Mouse (Mus musculus): ENCODE data around the gene Vgll2. TPM values are rescaled to one million over a fixed set of nuclear protein-coding genes. Genes with fewer than 3 reads are reported as not detected.

Vgll2 gene
- polyA plus RNA-seq (2014; fragmentation: Nextera tagmentation; extraction: Ambion mirVana), result 1.2 and 3.4 TPM in 2 replicates

DNA sequence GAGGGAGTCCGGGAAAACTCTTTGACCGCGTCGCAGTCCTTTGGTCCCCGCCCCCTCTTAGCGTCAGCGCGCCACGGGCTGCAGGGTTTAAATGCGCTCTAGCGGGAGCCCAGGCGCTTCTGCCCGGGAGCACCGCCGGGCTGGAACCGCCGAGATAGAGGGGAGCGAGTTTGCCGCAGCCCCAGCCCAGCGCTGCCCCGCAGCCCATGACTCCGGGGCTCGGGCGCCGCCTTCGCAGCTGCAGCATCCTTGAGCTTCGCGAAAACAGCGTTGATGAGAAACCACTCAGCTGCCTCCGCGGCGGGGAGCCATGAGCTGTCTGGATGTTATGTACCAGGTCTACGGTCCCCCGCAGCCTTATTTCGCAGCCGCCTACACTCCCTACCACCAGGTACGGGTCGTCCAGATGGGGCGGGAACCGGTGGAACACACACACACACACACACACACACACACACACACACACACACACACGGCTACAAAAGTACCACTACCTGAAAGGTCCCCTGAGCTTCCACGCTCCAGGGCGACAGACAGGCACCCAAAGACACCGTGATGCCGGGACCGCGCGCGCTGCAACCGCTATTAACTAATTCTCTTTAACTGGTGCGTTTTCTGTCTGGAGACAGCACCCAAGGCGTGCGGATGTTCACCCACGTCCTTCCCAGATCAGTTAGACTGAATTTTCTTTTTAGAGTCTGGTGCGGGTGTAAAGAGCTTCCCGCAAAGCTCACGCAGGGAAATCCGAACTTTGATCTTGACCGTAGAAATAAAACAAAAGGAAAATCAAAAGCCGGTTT lies at the start of gene Vgll2:
Vgll2 (plus strand) TSS at position 90 of the 800 bp plus-strand sequence.
- Histone ChIP-seq H3K4me3 (ENCODE audit: low read depth, low read length) (peak within 1 kb of the TSS; percentile 42), H3K36me3 (ENCODE audit: control insufficient read depth, insufficient read depth, low read length) (no peaks in the 10 kb centered on the region), H3K9me3 (ENCODE audit: control insufficient read depth, low read length) (no peaks in the 10 kb centered on the region), H3K27ac (ENCODE audit: low read depth, low read length) (no peak within 1 kb of the TSS), H3K4me2 (replicated peaks; ENCODE audit: low read depth, low read length) (peak within 1 kb of the TSS; percentile 93), H3K9ac (ENCODE audit: low read depth, low read length) (0 out of 2 replicates have a peak within 1 kb of the TSS, but pooled peaks have one; percentile 45), H3K27me3 (ENCODE audit: control insufficient read depth, insufficient read depth, low read length) (peaks cover 58% of the 10 kb centered on the region), H3K4me1 (replicated peaks; ENCODE audit: control insufficient read depth, insufficient read depth, low read length) (peaks cover 7% of the 10 kb centered on the region)
- under 1% methylated on average over 49 of the region's 60 CpGs for WGBS
- peak; percentile 77 for DNase-seq (ENCODE audit: low spot score)
- ATAC-seq (ENCODE audit: low FRiP score), result peak; percentile 83

DNA sequence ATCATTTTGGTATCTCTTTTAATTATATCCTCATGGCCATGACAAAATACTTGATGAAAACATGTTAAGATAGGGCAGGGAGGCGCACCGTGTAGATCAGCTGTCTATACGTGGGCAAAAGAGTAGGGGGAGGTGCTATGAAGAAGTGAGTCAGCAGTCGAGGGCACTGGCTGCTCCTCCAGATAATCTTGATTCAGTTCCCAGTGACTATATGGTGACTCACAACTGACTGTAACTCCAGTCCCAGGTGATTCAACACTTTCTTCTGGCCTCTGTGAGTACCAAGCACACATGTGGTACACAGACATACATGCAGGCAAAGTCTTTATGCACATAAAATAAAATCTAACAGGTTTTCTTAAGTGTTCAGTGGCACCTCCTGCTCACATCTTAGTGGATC lies 47.2 kb upstream of the Vgll2 start:
- H3K36me3 ChIP-seq (ENCODE audit: control insufficient read depth, insufficient read depth, low read length), result no peaks in the 10 kb centered on the region
- no peaks in the 10 kb centered on the region for H3K4me1 ChIP-seq (replicated peaks; ENCODE audit: control insufficient read depth, insufficient read depth, low read length)
- no peak for ATAC-seq (ENCODE audit: low FRiP score)
- no peak overlapping the region for H3K4me3 ChIP-seq (ENCODE audit: low read depth, low read length)
- WGBS, result 84% methylated on average over 4 of the region's 4 CpGs
- H3K9me3 ChIP-seq (ENCODE audit: control insufficient read depth, low read length), result no peaks in the 10 kb centered on the region
- no peaks in the 10 kb centered on the region for H3K27me3 ChIP-seq (ENCODE audit: control insufficient read depth, insufficient read depth, low read length)
- no peak overlapping the region for H3K27ac ChIP-seq (ENCODE audit: low read depth, low read length)
- H3K9ac ChIP-seq (ENCODE audit: low read depth, low read length), result no peak overlapping the region
- H3K4me2 ChIP-seq (replicated peaks; ENCODE audit: low read depth, low read length), result no peak overlapping the region
- no peak for DNase-seq (ENCODE audit: low spot score)

DNA sequence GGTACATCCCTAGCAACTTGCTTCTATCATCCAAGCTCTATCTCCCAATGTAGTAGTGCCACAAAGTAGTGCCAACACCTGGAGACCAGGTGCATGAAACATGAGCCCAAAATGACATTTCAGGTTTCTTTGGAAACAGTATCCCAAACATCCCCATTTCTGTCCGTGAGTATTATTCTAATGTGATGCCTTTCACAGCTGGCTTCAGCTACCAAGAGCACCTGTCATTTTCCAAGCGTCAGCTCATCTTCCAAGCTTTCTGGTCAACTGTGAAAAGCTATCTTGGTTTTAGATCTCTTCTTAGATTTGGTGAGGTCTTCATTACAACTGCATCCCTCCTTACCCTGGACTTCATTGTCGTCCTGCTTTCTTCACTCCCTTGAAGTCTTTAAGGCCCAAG lies 46.7 kb upstream of the Vgll2 start:
- Histone ChIP-seq H3K9me3 (ENCODE audit: control insufficient read depth, low read length) (no peaks in the 10 kb centered on the region), H3K4me2 (replicated peaks; ENCODE audit: low read depth, low read length) (no peak overlapping the region), H3K9ac (ENCODE audit: low read depth, low read length) (no peak overlapping the region), H3K27ac (ENCODE audit: low read depth, low read length) (no peak overlapping the region), H3K4me3 (ENCODE audit: low read depth, low read length) (no peak overlapping the region), H3K27me3 (ENCODE audit: control insufficient read depth, insufficient read depth, low read length) (no peaks in the 10 kb centered on the region), H3K36me3 (ENCODE audit: control insufficient read depth, insufficient read depth, low read length) (no peaks in the 10 kb centered on the region), H3K4me1 (replicated peaks; ENCODE audit: control insufficient read depth, insufficient read depth, low read length) (no peaks in the 10 kb centered on the region)
- ATAC-seq (ENCODE audit: low FRiP score), result no peak
- no peak for DNase-seq (ENCODE audit: low spot score)
- 81% methylated on average over 3 of the region's 3 CpGs for WGBS

DNA sequence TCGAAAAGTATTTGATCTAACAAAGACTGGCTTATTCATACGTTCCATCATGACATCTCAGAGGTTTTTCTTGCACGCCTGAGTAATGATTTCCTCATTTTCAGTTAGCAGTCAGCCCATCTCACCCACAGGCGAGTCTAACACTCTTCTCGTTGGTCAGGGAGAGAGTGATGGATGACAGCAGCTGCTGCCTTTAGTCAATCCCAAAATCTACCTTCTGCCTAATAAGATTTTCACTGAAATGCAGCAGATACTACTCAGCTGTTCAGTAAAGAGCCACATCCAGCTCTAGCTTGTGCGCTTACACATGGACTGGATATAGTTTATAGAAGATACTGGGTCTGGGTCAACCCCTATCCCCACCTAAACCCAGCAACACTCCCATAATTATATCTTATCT lies 40.7 kb upstream of the Vgll2 start:
- no peak overlapping the region for H3K27ac ChIP-seq (ENCODE audit: low read depth, low read length)
- H3K9me3 ChIP-seq (ENCODE audit: control insufficient read depth, low read length), result no peaks in the 10 kb centered on the region
- H3K4me1 ChIP-seq (replicated peaks; ENCODE audit: control insufficient read depth, insufficient read depth, low read length), result no peaks in the 10 kb centered on the region
- no peak overlapping the region for H3K9ac ChIP-seq (ENCODE audit: low read depth, low read length)
- no peaks in the 10 kb centered on the region for H3K27me3 ChIP-seq (ENCODE audit: control insufficient read depth, insufficient read depth, low read length)
- no peak for DNase-seq (ENCODE audit: low spot score)
- H3K4me2 ChIP-seq (replicated peaks; ENCODE audit: low read depth, low read length), result no peak overlapping the region
- WGBS, result 72% methylated on average over 6 of the region's 6 CpGs
- ATAC-seq (ENCODE audit: low FRiP score), result no peak
- H3K36me3 ChIP-seq (ENCODE audit: control insufficient read depth, insufficient read depth, low read length), result no peaks in the 10 kb centered on the region
- H3K4me3 ChIP-seq (ENCODE audit: low read depth, low read length), result no peak overlapping the region

DNA sequence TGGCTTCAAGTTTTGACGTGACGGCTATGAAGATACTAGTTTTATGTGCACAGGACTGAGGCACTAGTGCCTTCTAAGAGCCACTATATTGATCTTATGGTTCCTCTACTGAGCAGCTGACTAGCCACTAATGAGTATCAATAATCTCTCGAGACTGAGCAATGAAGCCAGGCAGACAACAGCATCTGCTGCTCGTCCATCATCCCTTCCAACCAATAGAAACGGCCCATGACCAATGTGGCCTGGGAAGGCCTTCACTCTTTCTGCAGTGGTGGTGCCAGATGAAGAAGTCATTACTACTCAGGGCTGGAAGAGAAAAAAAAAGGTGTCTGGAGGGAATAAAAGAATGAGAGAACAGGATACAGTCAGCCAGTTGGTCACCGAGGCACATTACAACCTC lies 39.9 kb upstream of the Vgll2 start:
- ATAC-seq (ENCODE audit: low FRiP score), result peak; percentile 38; the same call in 1 of the 2 replicates
- Histone ChIP-seq H3K9me3 (ENCODE audit: control insufficient read depth, low read length) (no peaks in the 10 kb centered on the region), H3K36me3 (ENCODE audit: control insufficient read depth, insufficient read depth, low read length) (no peaks in the 10 kb centered on the region), H3K4me3 (ENCODE audit: low read depth, low read length) (no peak overlapping the region), H3K9ac (ENCODE audit: low read depth, low read length) (no peak overlapping the region), H3K27me3 (ENCODE audit: control insufficient read depth, insufficient read depth, low read length) (no peaks in the 10 kb centered on the region), H3K4me2 (replicated peaks; ENCODE audit: low read depth, low read length) (no peak overlapping the region), H3K27ac (ENCODE audit: low read depth, low read length) (no peak overlapping the region), H3K4me1 (replicated peaks; ENCODE audit: control insufficient read depth, insufficient read depth, low read length) (no peaks in the 10 kb centered on the region)
- WGBS, result 75% methylated on average over 6 of the region's 6 CpGs
- no peak for DNase-seq (ENCODE audit: low spot score)

DNA sequence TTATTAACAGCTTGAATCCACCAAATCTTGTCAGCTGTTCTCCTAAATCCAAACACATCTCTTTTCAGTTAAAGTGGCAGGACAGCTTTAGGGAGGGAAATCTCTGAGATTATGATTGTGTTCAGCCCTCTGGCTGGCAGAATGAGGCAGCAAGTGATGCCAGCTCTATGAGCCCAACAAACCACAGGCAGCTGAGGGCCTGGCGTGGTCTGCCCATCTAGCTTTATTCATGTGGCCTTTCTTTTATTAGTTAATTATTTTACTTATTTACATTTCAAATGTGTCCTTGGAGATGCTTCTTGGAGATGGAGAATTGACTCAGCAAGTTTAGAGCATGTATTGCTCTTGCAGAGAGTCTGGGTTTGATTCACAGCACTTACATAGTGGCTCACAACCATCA lies 3.8 kb upstream of the Vgll2 start:
- Histone ChIP-seq H3K27me3 (ENCODE audit: control insufficient read depth, insufficient read depth, low read length) (peaks cover 26% of the 10 kb centered on the region), H3K4me2 (replicated peaks; ENCODE audit: low read depth, low read length) (no peak overlapping the region), H3K9ac (ENCODE audit: low read depth, low read length) (no peak overlapping the region), H3K36me3 (ENCODE audit: control insufficient read depth, insufficient read depth, low read length) (no peaks in the 10 kb centered on the region), H3K4me1 (replicated peaks; ENCODE audit: control insufficient read depth, insufficient read depth, low read length) (peaks cover 2% of the 10 kb centered on the region; the same call in 1 of the 2 replicates), H3K4me3 (ENCODE audit: low read depth, low read length) (no peak overlapping the region), H3K9me3 (ENCODE audit: control insufficient read depth, low read length) (no peaks in the 10 kb centered on the region), H3K27ac (ENCODE audit: low read depth, low read length) (no peak overlapping the region)
- no peak for DNase-seq (ENCODE audit: low spot score)
- 56% methylated on average over 1 of the region's 1 CpGs for WGBS
- ATAC-seq (ENCODE audit: low FRiP score), result no peak

DNA sequence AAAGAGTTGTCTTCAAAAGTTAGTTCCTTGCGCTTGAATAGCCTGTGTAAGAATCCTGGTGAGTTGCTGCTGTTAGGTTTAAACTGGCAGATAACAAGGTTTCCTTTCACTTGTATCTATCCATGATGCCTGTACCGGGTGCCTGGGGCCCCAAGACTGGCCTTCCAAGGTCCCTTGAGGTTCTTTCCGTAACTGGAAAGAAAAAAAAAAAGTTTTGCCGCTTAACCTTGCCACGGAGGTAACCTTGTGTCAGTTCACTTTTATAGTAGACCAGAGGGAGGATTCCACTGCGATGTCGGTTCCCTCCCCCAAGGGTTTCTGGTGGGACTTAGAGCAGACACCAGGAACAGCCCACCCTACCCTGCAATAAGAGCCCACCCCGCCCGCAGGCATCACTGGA lies 1.1 kb upstream of the Vgll2 start:
- peaks cover 47% of the 10 kb centered on the region for H3K27me3 ChIP-seq (ENCODE audit: control insufficient read depth, insufficient read depth, low read length)
- no peak overlapping the region for H3K4me3 ChIP-seq (ENCODE audit: low read depth, low read length)
- no peak overlapping the region for H3K4me2 ChIP-seq (replicated peaks; ENCODE audit: low read depth, low read length)
- H3K4me1 ChIP-seq (replicated peaks; ENCODE audit: control insufficient read depth, insufficient read depth, low read length), result peaks cover 2% of the 10 kb centered on the region; the same call in 1 of the 2 replicates
- H3K9ac ChIP-seq (ENCODE audit: low read depth, low read length), result no peak overlapping the region
- no peak for DNase-seq (ENCODE audit: low spot score)
- no peaks in the 10 kb centered on the region for H3K36me3 ChIP-seq (ENCODE audit: control insufficient read depth, insufficient read depth, low read length)
- no peak for ATAC-seq (ENCODE audit: low FRiP score)
- H3K9me3 ChIP-seq (ENCODE audit: control insufficient read depth, low read length), result no peaks in the 10 kb centered on the region
- 1% methylated on average over 9 of the region's 9 CpGs for WGBS
- no peak overlapping the region for H3K27ac ChIP-seq (ENCODE audit: low read depth, low read length)

DNA sequence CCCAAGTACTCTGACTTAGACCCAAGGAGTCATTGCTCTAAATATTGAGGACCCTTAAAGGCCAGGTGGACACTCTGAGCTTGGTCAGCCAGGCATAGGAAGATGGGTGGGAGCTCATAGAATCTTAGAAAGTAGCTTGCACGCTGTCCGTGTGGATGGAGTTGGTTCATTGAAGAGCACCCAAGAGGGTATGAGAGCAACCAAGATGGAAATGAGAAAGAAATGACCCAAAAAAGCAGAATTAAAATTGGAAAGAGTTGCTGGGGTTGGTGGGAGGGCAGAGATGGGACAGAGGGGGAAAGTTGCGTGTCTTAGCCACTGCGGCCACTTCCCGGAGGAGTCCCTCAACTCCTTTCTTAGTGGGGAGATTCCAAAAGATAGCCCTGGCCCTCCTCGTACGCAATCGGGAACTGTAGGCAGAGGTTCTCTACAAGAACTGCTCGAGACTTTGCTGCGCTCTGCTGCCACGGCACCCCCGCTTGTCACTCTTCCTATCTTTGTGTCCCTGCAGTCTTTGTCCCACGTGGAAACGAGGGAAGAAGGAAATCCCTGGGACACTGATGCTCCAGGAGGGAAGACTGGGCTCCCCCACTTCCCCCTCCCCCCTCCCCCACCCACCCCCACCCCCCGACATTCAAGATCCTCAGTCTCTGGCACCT lies 437 bp upstream of the Vgll2 start:
- Histone ChIP-seq H3K36me3 (ENCODE audit: control insufficient read depth, insufficient read depth, low read length) (no peaks in the 10 kb centered on the region), H3K27ac (ENCODE audit: low read depth, low read length) (no peak overlapping the region), H3K4me1 (replicated peaks; ENCODE audit: control insufficient read depth, insufficient read depth, low read length) (peaks cover 2% of the 10 kb centered on the region; the same call in 1 of the 2 replicates), H3K4me3 (ENCODE audit: low read depth, low read length) (peak overlapping the region; percentile 42), H3K4me2 (replicated peaks; ENCODE audit: low read depth, low read length) (peak overlapping the region; percentile 93), H3K9me3 (ENCODE audit: control insufficient read depth, low read length) (no peaks in the 10 kb centered on the region), H3K27me3 (ENCODE audit: control insufficient read depth, insufficient read depth, low read length) (peaks cover 50% of the 10 kb centered on the region), H3K9ac (ENCODE audit: low read depth, low read length) (0 out of 2 replicates have a peak overlapping the region, but pooled peaks have one; percentile 12)
- DNase-seq (ENCODE audit: low spot score), result peak; percentile 63
- ATAC-seq (ENCODE audit: low FRiP score), result peak; percentile 67
- 2% methylated on average over 14 of the region's 15 CpGs for WGBS

All from hindbrain, embryonic 11.5 days (tissue).